Mouse (Mus musculus): ENCODE data around the gene Copg2. TPM values are rescaled to one million over a fixed set of nuclear protein-coding genes. Genes with fewer than 3 reads are reported as not detected.

The Copg2 gene
- 23.0 and 26.8 TPM in 2 replicates for polyA plus RNA-seq (2015; fragmentation: Nextera tagmentation; extraction: Ambion mirVana)

- no peaks in the 10 kb centered on the region for H3K36me3 ChIP-seq (ENCODE audit: control insufficient read depth, insufficient read depth, low read length)
- peak; percentile 99 for ATAC-seq (ENCODE audit: low read depth)
- peak within 1 kb of the TSS; percentile 65 for H3K4me2 ChIP-seq (ENCODE audit: low read depth, low read length)
- H3K27ac ChIP-seq (ENCODE audit: low read length), result peak within 1 kb of the TSS; percentile 95
- H3K9me3 ChIP-seq (ENCODE audit: control insufficient read depth, low read length), result no peaks in the 10 kb centered on the region
- WGBS, result under 1% methylated on average over 53 of the region's 83 CpGs
- peak within 1 kb of the TSS; percentile 90 for H3K9ac ChIP-seq (ENCODE audit: low read length)
- no peaks in the 10 kb centered on the region for H3K27me3 ChIP-seq (ENCODE audit: control insufficient read depth, insufficient read depth, low read depth, low read length)
- peaks cover 5% of the 10 kb centered on the region; the same call in 1 of the 2 replicates for H3K4me1 ChIP-seq (replicated peaks; ENCODE audit: control insufficient read depth, insufficient read depth, low read length)
- peak within 1 kb of the TSS; percentile 81 for H3K4me3 ChIP-seq (ENCODE audit: low read length)
Measured at GRCm38 (mm10) chr6:30896195-30896985, at the start of gene Copg2. Copg2 (minus strand) TSS chr6:30896794.

GRCm38 (mm10) chr6:30939264-30939663, 42.7 kb upstream of the Copg2 start:
- no peak for ATAC-seq (ENCODE audit: low read depth)
- Histone ChIP-seq H3K4me2 (ENCODE audit: low read depth, low read length) (no peak overlapping the region), H3K4me3 (ENCODE audit: low read length) (no peak overlapping the region), H3K27me3 (ENCODE audit: control insufficient read depth, insufficient read depth, low read depth, low read length) (no peaks in the 10 kb centered on the region; the same call in 1 of the 2 replicates), H3K9me3 (ENCODE audit: control insufficient read depth, low read length) (no peaks in the 10 kb centered on the region), H3K36me3 (ENCODE audit: control insufficient read depth, insufficient read depth, low read length) (no peaks in the 10 kb centered on the region), H3K4me1 (replicated peaks; ENCODE audit: control insufficient read depth, insufficient read depth, low read length) (no peaks in the 10 kb centered on the region), H3K9ac (ENCODE audit: low read length) (no peak overlapping the region), H3K27ac (ENCODE audit: low read length) (no peak overlapping the region)
- 41% methylated on average over 5 of the region's 5 CpGs for WGBS

- Histone ChIP-seq H3K4me2 (ENCODE audit: low read depth, low read length) (no peak overlapping the region), H3K27me3 (ENCODE audit: control insufficient read depth, insufficient read depth, low read depth, low read length) (no peaks in the 10 kb centered on the region), H3K4me1 (replicated peaks; ENCODE audit: control insufficient read depth, insufficient read depth, low read length) (peaks cover 2% of the 10 kb centered on the region; the same call in 1 of the 2 replicates), H3K9me3 (ENCODE audit: control insufficient read depth, low read length) (no peaks in the 10 kb centered on the region), H3K4me3 (ENCODE audit: low read length) (no peak overlapping the region), H3K36me3 (ENCODE audit: control insufficient read depth, insufficient read depth, low read length) (no peaks in the 10 kb centered on the region), H3K27ac (ENCODE audit: low read length) (no peak overlapping the region), H3K9ac (ENCODE audit: low read length) (no peak overlapping the region)
- no peak for ATAC-seq (ENCODE audit: low read depth)
- WGBS, result 46% methylated on average over 2 of the region's 2 CpGs
Measured at GRCm38 (mm10) chr6:30922821-30923220, 26.2 kb upstream of the Copg2 start.

- Histone ChIP-seq H3K9ac (ENCODE audit: low read length) (no peak overlapping the region), H3K4me2 (ENCODE audit: low read depth, low read length) (no peak overlapping the region)
- ATAC-seq (ENCODE audit: low read depth), result no peak
Measured at GRCm38 (mm10) chr6:30921826-30922225, 25.2 kb upstream of the Copg2 start.

GRCm38 (mm10) chr6:30920834-30921675, 24.5 kb upstream of the Copg2 start:
- Histone ChIP-seq H3K36me3 (ENCODE audit: control insufficient read depth, insufficient read depth, low read length) (no peaks in the 10 kb centered on the region), H3K4me3 (ENCODE audit: low read length) (peak overlapping the region; percentile 48), H3K27ac (ENCODE audit: low read length) (no peak overlapping the region), H3K9ac (ENCODE audit: low read length) (peak overlapping the region; percentile 57), H3K27me3 (ENCODE audit: control insufficient read depth, insufficient read depth, low read depth, low read length) (no peaks in the 10 kb centered on the region), H3K4me2 (ENCODE audit: low read depth, low read length) (peak overlapping the region; percentile 57), H3K4me1 (replicated peaks; ENCODE audit: control insufficient read depth, insufficient read depth, low read length) (peaks cover 2% of the 10 kb centered on the region; the same call in 1 of the 2 replicates), H3K9me3 (ENCODE audit: control insufficient read depth, low read length) (no peaks in the 10 kb centered on the region)
- WGBS, result 17% methylated on average over 21 of the region's 21 CpGs
- ATAC-seq (ENCODE audit: low read depth), result peak; percentile 59; the same call in 1 of the 2 replicates

More at GRCm38 (mm10) chr6:30921826-30922225, 25.2 kb upstream of the Copg2 start:
- no peaks in the 10 kb centered on the region for H3K27me3 ChIP-seq (ENCODE audit: control insufficient read depth, insufficient read depth, low read depth, low read length)
- no peak overlapping the region for H3K4me3 ChIP-seq (ENCODE audit: low read length)
- no peaks in the 10 kb centered on the region for H3K36me3 ChIP-seq (ENCODE audit: control insufficient read depth, insufficient read depth, low read length)
- peaks cover 2% of the 10 kb centered on the region; the same call in 1 of the 2 replicates for H3K4me1 ChIP-seq (replicated peaks; ENCODE audit: control insufficient read depth, insufficient read depth, low read length)
- no peaks in the 10 kb centered on the region for H3K9me3 ChIP-seq (ENCODE audit: control insufficient read depth, low read length)
- WGBS, result 55% methylated on average over 10 of the region's 11 CpGs
- H3K27ac ChIP-seq (ENCODE audit: low read length), result no peak overlapping the region

GRCm38 (mm10) chr6:30915473-30915872, 18.9 kb upstream of the Copg2 start, which contains the start of gene Tsga13:
Tsga13 (minus strand) TSS chr6:30915573.
- WGBS, result 79% methylated on average over 2 of the region's 2 CpGs
- no peak within 1 kb of the TSS for H3K4me3 ChIP-seq (ENCODE audit: low read length)
- ATAC-seq (ENCODE audit: low read depth), result no peak

GRCm38 (mm10) chr6:30907970-30908369, 11.4 kb upstream of the Copg2 start:
- Histone ChIP-seq H3K4me1 (replicated peaks; ENCODE audit: control insufficient read depth, insufficient read depth, low read length) (no peaks in the 10 kb centered on the region), H3K27me3 (ENCODE audit: control insufficient read depth, insufficient read depth, low read depth, low read length) (no peaks in the 10 kb centered on the region), H3K27ac (ENCODE audit: low read length) (no peak overlapping the region), H3K9me3 (ENCODE audit: control insufficient read depth, low read length) (no peaks in the 10 kb centered on the region), H3K4me2 (ENCODE audit: low read depth, low read length) (no peak overlapping the region), H3K9ac (ENCODE audit: low read length) (no peak overlapping the region), H3K36me3 (ENCODE audit: control insufficient read depth, insufficient read depth, low read length) (no peaks in the 10 kb centered on the region), H3K4me3 (ENCODE audit: low read length) (no peak overlapping the region)
- ATAC-seq (ENCODE audit: low read depth), result no peak
- WGBS, result 59% methylated on average over 3 of the region's 3 CpGs

More at GRCm38 (mm10) chr6:30915473-30915872, 18.9 kb upstream of the Copg2 start, which contains the start of gene Tsga13:
- Histone ChIP-seq H3K36me3 (ENCODE audit: control insufficient read depth, insufficient read depth, low read length) (no peaks in the 10 kb centered on the region), H3K4me2 (ENCODE audit: low read depth, low read length) (no peak within 1 kb of the TSS), H3K9ac (ENCODE audit: low read length) (no peak within 1 kb of the TSS), H3K4me1 (replicated peaks; ENCODE audit: control insufficient read depth, insufficient read depth, low read length) (no peaks in the 10 kb centered on the region), H3K9me3 (ENCODE audit: control insufficient read depth, low read length) (no peaks in the 10 kb centered on the region), H3K27ac (ENCODE audit: low read length) (no peak within 1 kb of the TSS), H3K27me3 (ENCODE audit: control insufficient read depth, insufficient read depth, low read depth, low read length) (no peaks in the 10 kb centered on the region)

- 81% methylated on average over 5 of the region's 5 CpGs for WGBS
- ATAC-seq (ENCODE audit: low read depth), result no peak
- Histone ChIP-seq H3K9me3 (ENCODE audit: control insufficient read depth, low read length) (no peaks in the 10 kb centered on the region), H3K9ac (ENCODE audit: low read length) (no peak overlapping the region), H3K4me2 (ENCODE audit: low read depth, low read length) (no peak overlapping the region), H3K4me3 (ENCODE audit: low read length) (no peak overlapping the region), H3K36me3 (ENCODE audit: control insufficient read depth, insufficient read depth, low read length) (no peaks in the 10 kb centered on the region), H3K27ac (ENCODE audit: low read length) (no peak overlapping the region), H3K4me1 (replicated peaks; ENCODE audit: control insufficient read depth, insufficient read depth, low read length) (no peaks in the 10 kb centered on the region), H3K27me3 (ENCODE audit: control insufficient read depth, insufficient read depth, low read depth, low read length) (no peaks in the 10 kb centered on the region)
Measured at GRCm38 (mm10) chr6:30904911-30905310, 8.3 kb upstream of the Copg2 start.

GRCm38 (mm10) chr6:30904033-30904432, 7.4 kb upstream of the Copg2 start:
- H3K9ac ChIP-seq (ENCODE audit: low read length), result no peak overlapping the region
- WGBS, result 44% methylated on average over 3 of the region's 3 CpGs
- H3K4me3 ChIP-seq (ENCODE audit: low read length), result no peak overlapping the region
- no peak overlapping the region for H3K4me2 ChIP-seq (ENCODE audit: low read depth, low read length)
- ATAC-seq (ENCODE audit: low read depth), result no peak
- no peak overlapping the region for H3K27ac ChIP-seq (ENCODE audit: low read length)
- no peaks in the 10 kb centered on the region for H3K36me3 ChIP-seq (ENCODE audit: control insufficient read depth, insufficient read depth, low read length)
- no peaks in the 10 kb centered on the region for H3K4me1 ChIP-seq (replicated peaks; ENCODE audit: control insufficient read depth, insufficient read depth, low read length)
- no peaks in the 10 kb centered on the region for H3K27me3 ChIP-seq (ENCODE audit: control insufficient read depth, insufficient read depth, low read depth, low read length)
- no peaks in the 10 kb centered on the region for H3K9me3 ChIP-seq (ENCODE audit: control insufficient read depth, low read length)

Data from lung, embryonic 16.5 days (tissue).